Mouse (Mus musculus) gastrocnemius, adult 2 months (tissue): ENCODE measurements at regions not wholly inside any gene's neighbourhood (a gene's known extent, or its start where the extent isn't known, plus 50 kb on each side); places are given as distances from the start of the nearest gene placed in this dataset.
"Not testable (repeated sequence)": the region's sequence is repeated elsewhere in the genome, so short reads cannot be mapped to it uniquely, and the experiment has no call there.

Experiments
- DNase-seq: peaks from one replicate; pipeline ENCODE4 v3.0.0; 2022
- H3K27ac ChIP-seq: fragments of 200-600 bp; 2 replicates; pipeline ENCODE4 v1.8.1; 2022; ENCODE audit warnings: mild to moderate bottlenecking
- H3K4me3 ChIP-seq: fragments of 200-600 bp; 2 replicates; pipeline ENCODE4 v1.8.1; 2022; ENCODE audit warnings: mild to moderate bottlenecking, moderate library complexity
- CTCF ChIP-seq: fragments of 200-600 bp; IDR thresholded peaks from 2 replicates; pipeline ENCODE4 v1.8.1; 2022; ENCODE audit warnings: antibody characterized with exemption, mild to moderate bottlenecking, moderate library complexity
- intact Hi-C: fragments of 180-260 bp; cut with DNase I; formaldehyde crosslinking; loops from one replicate; pipeline ENCODE4 v1.15.1; 2025

- H3K4me3 ChIP-seq = no peak overlapping the region
- no peak for TF ChIP-seq CTCF
- H3K27ac ChIP-seq = no peak overlapping the region
- intact Hi-C loops = no loop called here
- DNase-seq = no peak
Measured at GRCm38 (mm10) chr1:59403831-59404547, 78.2 kb upstream of the Fzd7 start.

GRCm38 (mm10) chr1:59405370-59405769 is 76.9 kb upstream of the Fzd7 start:
- intact Hi-C loops = loop anchor here (5.0 kb wide), 1 partner anchor 68 kb away; no protein-coding TSS in a partner anchor

GRCm38 (mm10) chr1:59406741-59407306 is 75.4 kb upstream of the Fzd7 start:
- intact Hi-C loops = loop anchor here (5.0 kb wide), 1 partner anchor 70 kb away; no protein-coding TSS in a partner anchor
- no peak overlapping the region for H3K4me3 ChIP-seq
- H3K27ac ChIP-seq = no peak overlapping the region
- TF ChIP-seq CTCF = no peak
- DNase-seq = no peak

More at GRCm38 (mm10) chr1:59405370-59405769, 76.9 kb upstream of the Fzd7 start:
- H3K4me3 ChIP-seq = no peak overlapping the region
- TF ChIP-seq CTCF = no peak
- DNase-seq = no peak
- H3K27ac ChIP-seq = no peak overlapping the region

- no peak for TF ChIP-seq CTCF
- H3K4me3 ChIP-seq = no peak overlapping the region
- intact Hi-C loops = loop anchor here (5.0 kb wide), 3 partner anchors 68 to 213 kb away; no protein-coding TSS in a partner anchor
- peak overlapping the region; percentile 83 for H3K27ac ChIP-seq
- peak; percentile 88 for DNase-seq
Measured at GRCm38 (mm10) chr1:59409585-59410160, 72.6 kb upstream of the Fzd7 start.

- Histone ChIP-seq H3K27ac (no peak overlapping the region), H3K4me3 (no peak overlapping the region)
- no peak for DNase-seq
- TF ChIP-seq CTCF = no peak
- intact Hi-C loops = loop anchor here (5.0 kb wide), 2 partner anchors 64 to 209 kb away; no protein-coding TSS in a partner anchor
Measured at GRCm38 (mm10) chr1:59413264-59413663, 69.0 kb upstream of the Fzd7 start.

GRCm38 (mm10) chr1:59414401-59415210 is 67.6 kb upstream of the Fzd7 start:
- no peak overlapping the region for H3K4me3 ChIP-seq
- no peak for TF ChIP-seq CTCF
- intact Hi-C loops = loop anchor here (5.0 kb wide), 2 partner anchors 63 to 208 kb away; no protein-coding TSS in a partner anchor
- H3K27ac ChIP-seq = no peak overlapping the region
- no peak for DNase-seq

- DNase-seq = no peak
- Histone ChIP-seq H3K4me3 (no peak overlapping the region), H3K27ac (no peak overlapping the region)
- TF ChIP-seq CTCF = no peak
- intact Hi-C loops = no loop called here
Measured at GRCm38 (mm10) chr1:59415733-59416312, 66.4 kb upstream of the Fzd7 start.

GRCm38 (mm10) chr1:59417317-59417716 is 64.9 kb upstream of the Fzd7 start:
- H3K27ac ChIP-seq = no peak overlapping the region
- no peak for DNase-seq
- TF ChIP-seq CTCF = no peak
- intact Hi-C loops = no loop called here
- H3K4me3 ChIP-seq = no peak overlapping the region

GRCm38 (mm10) chr1:59417962-59418361 is 64.3 kb upstream of the Fzd7 start:
- Histone ChIP-seq H3K27ac (no peak overlapping the region), H3K4me3 (no peak overlapping the region)
- intact Hi-C loops = no loop called here
- DNase-seq = no peak
- no peak for TF ChIP-seq CTCF

GRCm38 (mm10) chr1:59418748-59419147 is 63.5 kb upstream of the Fzd7 start:
- Histone ChIP-seq H3K4me3 (no peak overlapping the region), H3K27ac (no peak overlapping the region)
- intact Hi-C loops = no loop called here
- TF ChIP-seq CTCF = no peak
- no peak for DNase-seq

GRCm38 (mm10) chr1:59422981-59423941 is 59.0 kb upstream of the Fzd7 start:
- no peak for TF ChIP-seq CTCF
- Histone ChIP-seq H3K27ac (no peak overlapping the region; the same call in 1 of the 2 replicates), H3K4me3 (no peak overlapping the region)
- intact Hi-C loops = no loop called here
- peak; percentile 68 for DNase-seq

GRCm38 (mm10) chr1:59425771-59426170 is 56.5 kb upstream of the Fzd7 start:
- DNase-seq, H3K27ac ChIP-seq: not testable (repeated sequence)
- intact Hi-C loops = loop anchor here (5.0 kb wide), 2 partner anchors 157 to 197 kb away; no protein-coding TSS in a partner anchor

More at GRCm38 (mm10) chr1:59425771-59426170, 56.5 kb upstream of the Fzd7 start:
- H3K4me3 ChIP-seq = not testable (repeated sequence)
